Mouse (Mus musculus): ENCODE measurements around the gene Xrcc5.

The Xrcc5 gene

GRCm38 (mm10) chr1:72390420-72390819, 83.2 kb downstream of the Xrcc5 start:
- DNase-seq (ENCODE audit: low read depth, low spot score): no peak

GRCm38 (mm10) chr1:72399720-72400401, 92.6 kb downstream of the Xrcc5 start:
- no peak for DNase-seq (ENCODE audit: low read depth, low spot score)

- DNase-seq (ENCODE audit: low read depth, low spot score): no peak
Observed at GRCm38 (mm10) chr1:72400616-72401015, 93.4 kb downstream of the Xrcc5 start.

- no peak for DNase-seq (ENCODE audit: low read depth, low spot score)
Observed at GRCm38 (mm10) chr1:72401331-72402069, 94.3 kb downstream of the Xrcc5 start.

- DNase-seq (ENCODE audit: low read depth, low spot score): no peak
Observed at GRCm38 (mm10) chr1:72406505-72407079, 99.4 kb downstream of the Xrcc5 start.

- no peak for DNase-seq (ENCODE audit: low read depth, low spot score)
Observed at GRCm38 (mm10) chr1:72409936-72410335, 102.7 kb downstream of the Xrcc5 start.

GRCm38 (mm10) chr1:72411108-72411507, 103.9 kb downstream of the Xrcc5 start:
- DNase-seq (ENCODE audit: low read depth, low spot score): no peak

GRCm38 (mm10) chr1:72413205-72413604, 106.0 kb downstream of the Xrcc5 start:
- DNase-seq (ENCODE audit: low read depth, low spot score): no peak

GRCm38 (mm10) chr1:72414133-72414532, 106.9 kb downstream of the Xrcc5 start:
- DNase-seq (ENCODE audit: low read depth, low spot score): no peak

- DNase-seq (ENCODE audit: low read depth, low spot score): no peak
Observed at GRCm38 (mm10) chr1:72414561-72415253, 107.5 kb downstream of the Xrcc5 start.

- DNase-seq (ENCODE audit: low read depth, low spot score): no peak
Observed at GRCm38 (mm10) chr1:72418744-72419655, 111.8 kb downstream of the Xrcc5 start.

GRCm38 (mm10) chr1:72420220-72420619, 113.0 kb downstream of the Xrcc5 start:
- no peak for DNase-seq (ENCODE audit: low read depth, low spot score)

GRCm38 (mm10) chr1:72422121-72422520, 114.9 kb downstream of the Xrcc5 start:
- no peak for DNase-seq (ENCODE audit: low read depth, low spot score)

- DNase-seq (ENCODE audit: low read depth, low spot score): no peak
Observed at GRCm38 (mm10) chr1:72426456-72426855, 119.2 kb downstream of the Xrcc5 start.

GRCm38 (mm10) chr1:72428526-72428925, 121.3 kb downstream of the Xrcc5 start:
- no peak for DNase-seq (ENCODE audit: low read depth, low spot score)

GRCm38 (mm10) chr1:72429107-72429807, 122.0 kb downstream of the Xrcc5 start:
- no peak for DNase-seq (ENCODE audit: low read depth, low spot score)

GRCm38 (mm10) chr1:72432579-72432978, 125.4 kb downstream of the Xrcc5 start:
- DNase-seq (ENCODE audit: low read depth, low spot score): no peak

- no peak for DNase-seq (ENCODE audit: low read depth, low spot score)
Observed at GRCm38 (mm10) chr1:72434510-72434909, 127.3 kb downstream of the Xrcc5 start.

- DNase-seq (ENCODE audit: low read depth, low spot score): no peak
Observed at GRCm38 (mm10) chr1:72436967-72437366, 129.7 kb downstream of the Xrcc5 start.

GRCm38 (mm10) chr1:72439146-72439545, 131.9 kb downstream of the Xrcc5 start:
- no peak for DNase-seq (ENCODE audit: low read depth, low spot score)

Data from CD4-positive helper T cell, adult 2 months (primary cell).